Mouse (Mus musculus) layer of hippocampus, postnatal 36 days (tissue): ENCODE results near the gene Sh3pxd2a. TPM values are rescaled to one million over a fixed set of nuclear protein-coding genes. Genes with fewer than 3 reads are reported as not detected.

Source experiments
- DNase-seq, 2 experiments: peaks; one replicate each; pipeline ENCODE4 v3.0.0; 2022
- total RNA-seq, 2 experiments: library from RNA; stranded (reverse); gene quantifications; 2 replicates each; pipeline ENCODE4 v1.2.3; 2021

Gene Sh3pxd2a
- total RNA-seq, 2 experiments from 2014 or later = 32.8 to 38.8 TPM

- no peak for DNase-seq
Measured at GRCm38 (mm10) chr19:47489233-47489632, 25.0 kb upstream of the Sh3pxd2a start.

DNA sequence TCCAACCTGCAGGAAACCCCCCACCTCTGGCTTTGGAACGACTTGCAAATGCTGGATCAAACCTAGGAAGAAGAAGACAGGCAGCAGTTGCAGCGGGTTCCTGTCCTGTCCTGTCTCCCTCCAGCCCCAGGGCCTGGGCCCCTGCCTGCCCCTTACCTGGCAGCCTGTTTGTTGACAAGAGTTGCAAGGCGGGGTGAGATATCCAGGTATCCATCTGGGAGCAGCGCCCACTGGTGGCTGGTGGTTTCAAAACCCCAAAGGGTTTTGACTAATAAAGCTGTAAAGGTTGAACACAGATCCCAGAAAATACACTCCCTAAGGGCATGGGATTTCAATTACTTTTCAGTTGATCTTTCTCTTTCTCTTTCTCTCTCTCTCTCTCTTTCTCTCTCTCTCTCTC lies 24.0 kb upstream of the Sh3pxd2a start:
- no peak for DNase-seq

DNA sequence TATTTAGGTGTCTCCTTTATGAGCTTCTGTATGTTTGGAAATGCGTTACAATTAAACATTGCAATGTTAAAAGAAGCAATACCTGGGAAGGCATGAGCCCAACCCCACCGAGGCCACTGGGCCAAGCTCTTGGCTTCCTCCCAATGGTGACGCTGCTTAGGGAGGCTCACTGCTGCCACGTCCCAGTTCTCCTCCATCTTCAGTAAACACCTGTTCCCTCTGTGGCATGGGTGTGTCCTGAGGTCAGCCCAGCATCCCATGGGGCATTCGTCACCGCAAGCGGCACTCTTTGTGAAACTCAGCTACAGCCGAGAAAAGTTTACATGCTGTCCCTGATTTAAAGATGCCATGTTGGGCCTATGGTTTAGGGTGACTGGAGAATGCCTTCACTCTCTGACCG lies 23.4 kb upstream of the Sh3pxd2a start:
- no peak for DNase-seq

- no peak for DNase-seq
Measured at GRCm38 (mm10) chr19:47485997-47486566, 21.9 kb upstream of the Sh3pxd2a start.

DNA sequence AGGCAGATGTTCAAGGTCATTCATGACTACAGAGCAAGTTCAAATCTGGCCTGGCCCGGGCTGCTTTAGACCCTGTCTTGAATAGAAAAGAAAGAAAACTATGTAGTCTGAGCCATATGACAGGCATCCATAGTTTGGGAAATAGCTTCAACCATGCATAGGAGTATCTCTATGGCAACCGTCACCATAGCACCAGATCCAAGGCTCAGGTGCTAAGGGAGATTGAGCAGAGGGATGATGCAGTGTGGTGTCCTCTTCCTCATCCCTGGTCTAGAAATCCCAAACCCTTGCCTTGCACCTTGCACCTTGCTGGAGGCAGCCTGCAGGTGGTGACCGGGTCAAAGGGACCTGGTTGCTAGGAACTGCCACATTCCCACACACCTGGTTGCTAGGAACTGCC lies 19.9 kb upstream of the Sh3pxd2a start:
- DNase-seq = no peak

DNA sequence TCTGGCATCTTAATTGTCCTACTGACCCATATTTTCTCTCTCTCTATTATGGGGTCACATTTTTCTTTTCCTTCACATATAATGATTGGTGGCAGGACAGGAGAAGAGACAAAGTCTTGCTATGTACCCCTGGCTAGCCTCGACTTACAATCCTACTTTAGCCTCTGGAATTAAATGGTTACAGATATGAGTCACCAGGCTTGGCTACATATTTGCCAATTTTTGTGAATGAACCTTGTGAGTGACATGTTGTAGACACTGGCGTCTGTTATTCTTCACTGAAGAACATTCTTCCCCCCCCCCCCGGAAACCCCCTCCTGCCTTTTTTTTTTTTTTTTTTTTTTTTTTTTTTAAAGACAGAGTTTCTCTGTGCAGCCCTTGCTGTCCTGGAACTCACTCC lies 19.1 kb upstream of the Sh3pxd2a start:
- DNase-seq = no peak

DNA sequence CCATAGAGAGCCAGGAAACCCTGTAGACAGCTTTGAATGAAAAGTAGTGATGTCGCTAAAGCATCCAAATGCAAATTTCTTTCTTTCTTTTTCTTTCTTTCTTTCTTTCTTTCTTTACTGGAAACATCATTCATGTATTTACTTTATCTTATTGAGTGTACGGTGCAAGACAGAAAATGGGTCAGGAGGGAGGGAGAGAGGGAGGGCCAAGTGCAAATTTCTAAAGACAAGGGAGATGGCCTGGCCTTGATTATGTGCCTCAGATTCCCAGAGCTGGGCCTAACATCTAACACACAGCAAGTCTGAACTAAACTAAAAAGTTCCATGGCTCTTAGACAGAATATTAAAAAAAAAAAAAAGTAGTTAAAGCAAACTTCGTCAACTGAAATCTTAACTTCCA lies 9.3 kb upstream of the Sh3pxd2a start:
- DNase-seq = no peak

DNA sequence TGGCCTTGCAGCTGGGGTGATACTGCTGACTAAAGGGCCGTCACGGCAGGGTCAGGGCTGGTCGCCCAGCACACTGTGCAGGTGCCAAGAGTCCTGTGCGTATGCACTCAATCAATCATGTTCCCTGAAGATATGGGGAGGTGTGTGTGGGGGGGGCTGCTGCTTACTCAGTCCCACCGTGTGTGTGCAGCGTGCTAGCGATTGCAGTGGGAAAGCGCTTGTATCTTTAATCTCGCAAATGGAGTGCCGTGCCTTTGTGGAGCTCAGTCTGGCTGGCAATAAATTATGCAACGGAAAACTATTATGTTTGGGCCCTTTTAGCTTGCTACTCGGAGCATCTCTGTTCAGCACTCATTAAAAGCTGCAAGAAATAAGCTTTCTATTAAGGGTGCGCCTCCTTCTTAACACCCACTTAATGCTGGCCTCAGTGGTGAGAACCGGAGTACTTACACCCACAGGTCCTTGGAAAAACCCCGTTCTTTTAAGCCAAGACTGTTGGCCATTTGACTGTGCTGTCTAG lies 8.7 kb upstream of the Sh3pxd2a start:
- DNase-seq = no peak

DNA sequence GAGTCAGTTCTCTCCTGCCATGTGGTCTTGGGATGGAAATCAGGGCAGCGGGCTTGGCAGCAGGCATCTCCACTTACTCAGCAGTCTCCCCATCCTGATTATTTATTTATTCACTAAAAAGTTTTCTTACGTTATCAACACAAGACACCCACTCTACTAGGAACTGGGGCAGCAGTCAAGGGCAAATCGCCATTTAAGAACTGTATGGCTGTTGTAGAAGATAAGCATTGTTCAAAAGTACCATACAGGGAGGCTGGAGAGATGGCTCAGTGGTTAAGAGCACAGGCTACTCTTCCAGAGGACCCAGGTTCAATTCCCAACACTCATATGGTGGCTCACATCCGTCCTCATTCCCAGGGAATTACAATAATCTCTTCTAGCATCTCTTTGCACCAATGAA lies 7.6 kb upstream of the Sh3pxd2a start:
- DNase-seq = no peak

- DNase-seq = no peak
Measured at GRCm38 (mm10) chr19:47468750-47469149, 4.5 kb upstream of the Sh3pxd2a start.

DNA sequence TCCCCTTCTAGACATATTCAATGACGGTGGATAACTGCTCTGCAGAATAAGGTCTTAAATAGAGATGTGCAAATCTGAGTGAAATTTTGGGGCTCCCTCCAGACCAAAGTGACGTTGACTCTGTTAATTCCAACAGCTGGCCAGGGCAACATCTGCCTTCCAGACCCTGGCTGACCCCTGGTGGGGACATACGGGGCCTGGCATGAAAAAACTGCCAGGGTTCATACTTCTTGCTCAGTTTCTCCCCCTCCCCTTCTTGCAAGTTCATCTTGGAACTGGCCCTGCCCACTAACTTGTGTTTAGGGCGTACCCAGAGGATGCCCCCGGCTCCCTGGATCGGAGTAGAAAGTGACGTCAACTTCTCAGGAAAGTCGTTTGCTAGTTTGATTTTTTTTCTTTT lies 2.6 kb upstream of the Sh3pxd2a start:
- no peak for DNase-seq

- DNase-seq = no peak
Measured at GRCm38 (mm10) chr19:47465467-47465866, 1.3 kb upstream of the Sh3pxd2a start.

DNA sequence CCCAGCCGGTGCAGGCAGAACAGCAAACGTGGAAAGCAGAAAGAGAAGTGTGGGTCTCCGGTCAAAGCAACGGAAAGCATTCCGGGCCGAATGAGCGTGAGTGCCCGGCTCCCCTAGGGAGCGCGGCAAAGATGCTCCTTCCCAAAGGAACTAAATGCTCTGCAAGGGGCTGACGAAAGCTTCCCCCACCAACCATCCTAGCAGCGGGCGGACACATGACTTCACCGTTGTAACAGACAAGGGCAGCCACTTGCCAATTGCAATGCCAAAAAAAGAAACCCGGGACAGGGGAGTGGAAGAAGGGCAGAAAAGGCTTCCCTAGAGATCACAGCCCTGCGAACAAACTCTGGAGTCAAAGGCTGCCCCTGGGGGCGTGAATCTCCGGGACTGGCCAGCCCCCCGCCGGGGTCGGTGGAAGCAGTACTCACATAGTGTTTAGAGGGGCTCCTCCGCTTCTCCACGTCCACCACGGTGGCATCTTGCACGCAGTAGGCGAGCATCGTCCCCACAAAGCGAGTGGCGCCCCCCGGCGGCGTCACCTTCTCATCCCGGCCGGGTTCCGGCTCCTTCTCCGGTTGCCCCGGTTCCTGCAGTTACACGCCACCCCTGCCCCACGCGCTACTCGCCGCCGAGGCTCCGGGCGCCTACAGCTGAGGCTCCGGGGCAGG lies 431 bp downstream of the Sh3pxd2a start:
- DNase-seq = peak; percentile 68 to 70

GRCm38 (mm10) chr19:47463206-47463605 lies 995 bp downstream of the Sh3pxd2a start:
- DNase-seq = no peak

- no peak for DNase-seq
Measured at GRCm38 (mm10) chr19:47462725-47463124, 1.5 kb downstream of the Sh3pxd2a start.

DNA sequence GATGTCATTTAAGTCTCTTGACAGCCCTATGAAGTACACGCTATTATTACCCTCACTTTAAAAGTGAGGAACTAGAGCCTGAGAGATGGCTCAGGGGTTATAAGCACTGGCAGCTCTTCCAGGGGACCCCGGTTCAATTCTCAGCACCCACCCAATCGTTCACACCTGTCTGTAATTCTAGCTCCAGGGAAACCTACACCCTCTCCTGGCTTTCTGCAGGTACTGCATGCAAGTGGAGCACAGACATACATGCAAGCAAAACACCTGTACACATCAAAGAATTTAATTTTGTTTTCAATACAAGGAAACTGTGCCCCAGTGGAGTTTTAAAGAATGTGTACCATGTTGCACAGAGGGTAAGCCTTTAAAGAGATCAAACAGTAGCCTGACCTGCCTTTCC lies 2.4 kb downstream of the Sh3pxd2a start:
- DNase-seq = no peak

DNA sequence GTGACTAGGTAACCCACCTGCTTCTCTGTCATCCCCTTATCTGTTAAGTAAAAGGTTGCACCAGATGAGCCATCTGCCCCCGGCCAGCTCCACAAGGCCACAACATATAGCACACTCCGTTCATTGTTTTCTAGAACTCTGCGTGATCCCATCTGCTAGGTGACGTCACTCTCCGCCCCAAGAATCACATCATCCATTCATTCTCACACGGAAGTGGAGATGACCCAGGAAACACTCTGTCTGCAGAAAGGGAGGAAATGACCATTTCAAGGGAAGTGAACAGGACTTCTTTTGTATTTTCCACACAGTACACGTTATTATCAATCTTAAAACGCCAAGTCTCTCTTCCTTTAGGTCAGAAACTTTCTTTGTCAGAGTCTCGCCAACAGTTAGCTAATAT lies 2.8 kb downstream of the Sh3pxd2a start:
- no peak for DNase-seq

DNA sequence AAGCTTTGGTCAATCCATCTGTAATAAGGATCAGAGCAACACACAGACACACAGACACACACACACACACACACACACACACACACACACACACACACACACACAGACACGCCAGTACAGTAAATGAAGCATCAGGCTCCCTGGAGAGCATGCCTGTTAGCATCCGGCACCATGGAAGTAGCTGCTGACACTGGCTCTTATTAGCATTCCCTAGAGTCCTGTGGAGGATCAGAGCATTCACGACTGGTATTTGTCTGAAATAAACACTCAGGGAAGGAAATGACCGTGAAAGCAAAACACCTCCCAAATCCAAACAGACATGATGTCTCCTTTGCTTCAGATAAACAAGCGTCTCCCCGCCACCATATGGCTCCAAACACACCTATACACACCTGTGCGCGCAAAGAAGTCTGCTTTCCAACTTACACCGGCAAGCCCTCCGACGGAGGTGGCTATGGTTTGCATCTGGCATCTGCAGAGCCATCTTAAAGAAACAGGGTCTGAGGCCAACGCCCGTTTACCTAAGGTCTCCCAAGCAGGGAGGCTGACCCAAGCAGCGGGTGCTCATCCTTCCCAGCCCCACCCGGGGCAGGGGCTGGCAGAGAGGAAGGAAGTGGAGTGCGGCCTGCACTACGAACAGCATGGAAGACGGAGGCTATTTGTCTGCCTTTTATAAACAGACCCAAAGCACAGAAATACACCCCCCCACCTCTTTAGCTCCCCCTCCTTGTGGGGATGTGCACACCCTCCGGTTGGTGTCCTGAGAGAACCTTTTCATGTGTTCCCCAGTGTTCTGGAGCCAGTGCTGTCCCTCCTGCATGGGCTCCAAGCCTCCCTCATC lies 3.9 kb downstream of the Sh3pxd2a start:
- no peak for DNase-seq

GRCm38 (mm10) chr19:47459214-47459613 lies 5.0 kb downstream of the Sh3pxd2a start:
- no peak for DNase-seq

DNA sequence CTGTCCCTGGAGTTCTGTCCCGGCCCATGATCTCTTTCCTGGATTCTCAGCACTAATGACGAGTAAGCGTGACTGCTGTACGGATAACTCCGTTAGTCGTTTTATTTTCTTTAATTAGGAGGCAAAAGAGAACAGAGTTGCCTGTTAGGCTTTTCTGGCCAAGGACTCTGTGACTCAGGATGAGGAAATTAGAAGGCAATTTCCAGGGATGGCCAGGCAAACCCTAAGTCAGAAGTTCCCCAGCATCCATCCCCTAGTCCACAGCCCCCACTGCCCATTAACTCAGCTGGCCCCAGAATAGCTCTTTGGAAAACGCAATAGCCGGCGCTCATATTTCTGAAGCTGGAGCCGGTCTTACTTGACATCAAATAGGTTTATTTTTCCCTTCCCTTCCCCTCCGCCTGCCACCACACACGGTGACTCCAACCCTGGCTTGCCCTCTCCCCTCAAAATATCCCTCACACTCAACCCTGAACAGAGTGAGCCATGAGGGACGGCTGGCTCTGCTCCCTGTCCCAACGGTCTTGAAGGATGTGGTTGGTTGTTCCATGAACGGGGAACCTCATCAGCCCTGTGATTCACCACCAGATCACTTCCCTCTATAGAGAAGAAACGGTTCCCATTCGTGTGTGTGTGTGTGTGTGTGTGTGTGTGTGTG lies 5.6 kb downstream of the Sh3pxd2a start:
- no peak for DNase-seq

GRCm38 (mm10) chr19:47457711-47458503 lies 6.3 kb downstream of the Sh3pxd2a start:
- DNase-seq = no peak

DNA sequence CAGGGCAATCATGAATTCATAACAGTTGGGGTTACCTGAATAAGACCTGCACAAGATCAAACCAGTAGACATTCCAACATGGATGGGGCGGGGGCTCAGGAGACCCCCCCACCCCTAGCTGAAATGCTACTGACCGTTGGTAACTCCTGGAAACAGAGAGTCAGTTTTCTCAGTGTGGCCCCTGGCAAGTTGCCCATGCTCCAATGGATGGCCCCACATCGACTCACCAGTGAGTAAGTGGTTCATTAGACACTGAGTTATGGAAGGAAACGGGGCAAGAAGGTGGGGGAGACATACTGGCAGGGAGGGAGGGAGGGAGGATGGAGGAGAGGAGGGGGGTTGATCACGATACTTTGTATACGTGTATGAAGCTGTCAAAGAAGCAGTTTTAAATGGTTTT lies 8.2 kb downstream of the Sh3pxd2a start:
- no peak for DNase-seq
